Mouse (Mus musculus): Measurements from ENCODE around the gene Igf2r. TPM values are rescaled to one million over a fixed set of nuclear protein-coding genes. Genes with fewer than 3 reads are reported as not detected.
A peak's percentile ranks its signal among the peaks of the same experiment; 100 is the strongest.

Igf2r gene
- polyA plus RNA-seq, 1 experiment from 2014 or later = 52.3 TPM

- no peak for DNase-seq (ENCODE audit: low spot score)
- Histone ChIP-seq H3K4me1 (replicated peaks; ENCODE audit: control insufficient read depth, insufficient read depth, low read length) (peaks cover 30% of the 10 kb centered on the region), H3K27me3 (replicated peaks; ENCODE audit: control insufficient read depth, insufficient read depth, low read length) (no peaks in the 10 kb centered on the region), H3K4me3 (ENCODE audit: low read depth, low read length) (no peak overlapping the region), H3K9me3 (ENCODE audit: control insufficient read depth, low read length) (peaks cover 31% of the 10 kb centered on the region), H3K9ac (ENCODE audit: low read length) (no peak overlapping the region), H3K36me3 (ENCODE audit: control insufficient read depth, insufficient read depth, low read length) (peaks cover 71% of the 10 kb centered on the region), H3K4me2 (ENCODE audit: low read length) (no peak overlapping the region), H3K27ac (ENCODE audit: low read depth) (no peak overlapping the region)
- 72% methylated on average over 4 of the region's 4 CpGs for WGBS
- no peak for ATAC-seq (replicated peaks; ENCODE audit: low FRiP score, low TSS enrichment, low read depth)
Measured at GRCm38 (mm10) chr17:12745761-12746160, 23.7 kb downstream of the Igf2r start.

GRCm38 (mm10) chr17:12744071-12744470 lies 25.4 kb downstream of the Igf2r start:
- Histone ChIP-seq H3K36me3 (ENCODE audit: control insufficient read depth, insufficient read depth, low read length) (peaks cover 84% of the 10 kb centered on the region), H3K27me3 (replicated peaks; ENCODE audit: control insufficient read depth, insufficient read depth, low read length) (no peaks in the 10 kb centered on the region), H3K4me1 (replicated peaks; ENCODE audit: control insufficient read depth, insufficient read depth, low read length) (peaks cover 27% of the 10 kb centered on the region), H3K9me3 (ENCODE audit: control insufficient read depth, low read length) (peaks cover 38% of the 10 kb centered on the region), H3K4me2 (ENCODE audit: low read length) (peak overlapping the region; percentile 47; the same call in 1 of the 2 replicates), H3K27ac (ENCODE audit: low read depth) (no peak overlapping the region), H3K9ac (ENCODE audit: low read length) (no peak overlapping the region), H3K4me3 (ENCODE audit: low read depth, low read length) (0 out of 2 replicates have a peak overlapping the region, but pooled peaks have one; percentile 55)
- ATAC-seq (replicated peaks; ENCODE audit: low FRiP score, low TSS enrichment, low read depth) (no peak), DNase-seq (ENCODE audit: low spot score) (no peak)
- WGBS = 54% methylated on average over 1 of the region's 1 CpGs

- WGBS = 50% methylated on average over 38 of the region's 38 CpGs
- Histone ChIP-seq H3K27me3 (replicated peaks; ENCODE audit: control insufficient read depth, insufficient read depth, low read length) (no peaks in the 10 kb centered on the region), H3K4me1 (replicated peaks; ENCODE audit: control insufficient read depth, insufficient read depth, low read length) (peaks cover 25% of the 10 kb centered on the region), H3K9me3 (ENCODE audit: control insufficient read depth, low read length) (peaks cover 38% of the 10 kb centered on the region), H3K9ac (ENCODE audit: low read length) (peak overlapping the region; percentile 71), H3K4me3 (ENCODE audit: low read depth, low read length) (peak overlapping the region; percentile 55), H3K4me2 (ENCODE audit: low read length) (peak overlapping the region; percentile 47), H3K36me3 (ENCODE audit: control insufficient read depth, insufficient read depth, low read length) (peaks cover 74% of the 10 kb centered on the region), H3K27ac (ENCODE audit: low read depth) (peak overlapping the region; percentile 86)
- DNase-seq (ENCODE audit: low spot score) = peak; percentile 71
- ATAC-seq (replicated peaks; ENCODE audit: low FRiP score, low TSS enrichment, low read depth) = no peak
Measured at GRCm38 (mm10) chr17:12742151-12742908, 27.1 kb downstream of the Igf2r start.

GRCm38 (mm10) chr17:12741218-12741968 lies 28.1 kb downstream of the Igf2r start:
- H3K9ac ChIP-seq (ENCODE audit: low read length) = peak overlapping the region; percentile 71
- peak overlapping the region; percentile 55 for H3K4me3 ChIP-seq (ENCODE audit: low read depth, low read length)
- no peaks in the 10 kb centered on the region for H3K27me3 ChIP-seq (replicated peaks; ENCODE audit: control insufficient read depth, insufficient read depth, low read length)
- peaks cover 29% of the 10 kb centered on the region for H3K4me1 ChIP-seq (replicated peaks; ENCODE audit: control insufficient read depth, insufficient read depth, low read length)
- peak overlapping the region; percentile 86 for H3K27ac ChIP-seq (ENCODE audit: low read depth)
- DNase-seq (ENCODE audit: low spot score) (peak; percentile 87), ATAC-seq (replicated peaks; ENCODE audit: low FRiP score, low TSS enrichment, low read depth) (peak; percentile 81)
- H3K4me2 ChIP-seq (ENCODE audit: low read length) = peak overlapping the region; percentile 47
- peaks cover 38% of the 10 kb centered on the region for H3K9me3 ChIP-seq (ENCODE audit: control insufficient read depth, low read length)
- 49% methylated on average over 39 of the region's 45 CpGs for WGBS
- H3K36me3 ChIP-seq (ENCODE audit: control insufficient read depth, insufficient read depth, low read length) = peaks cover 69% of the 10 kb centered on the region

- ATAC-seq (replicated peaks; ENCODE audit: low FRiP score, low TSS enrichment, low read depth) = peak; percentile 22; the same call in 1 of the 2 replicates
- Histone ChIP-seq H3K4me3 (ENCODE audit: low read depth, low read length) (no peak overlapping the region), H3K4me1 (replicated peaks; ENCODE audit: control insufficient read depth, insufficient read depth, low read length) (peaks cover 35% of the 10 kb centered on the region), H3K27me3 (replicated peaks; ENCODE audit: control insufficient read depth, insufficient read depth, low read length) (no peaks in the 10 kb centered on the region), H3K4me2 (ENCODE audit: low read length) (no peak overlapping the region), H3K9ac (ENCODE audit: low read length) (no peak overlapping the region), H3K36me3 (ENCODE audit: control insufficient read depth, insufficient read depth, low read length) (peaks cover 69% of the 10 kb centered on the region), H3K27ac (ENCODE audit: low read depth) (peak overlapping the region; percentile 86), H3K9me3 (ENCODE audit: control insufficient read depth, low read length) (peaks cover 38% of the 10 kb centered on the region)
- no peak for DNase-seq (ENCODE audit: low spot score)
- WGBS = 23% methylated on average over 2 of the region's 2 CpGs
Measured at GRCm38 (mm10) chr17:12740317-12740716, 29.1 kb downstream of the Igf2r start.

- no peaks in the 10 kb centered on the region for H3K27me3 ChIP-seq (replicated peaks; ENCODE audit: control insufficient read depth, insufficient read depth, low read length)
- peaks cover 62% of the 10 kb centered on the region for H3K36me3 ChIP-seq (ENCODE audit: control insufficient read depth, insufficient read depth, low read length)
- 39% methylated on average over 4 of the region's 4 CpGs for WGBS
- peaks cover 35% of the 10 kb centered on the region for H3K9me3 ChIP-seq (ENCODE audit: control insufficient read depth, low read length)
- H3K27ac ChIP-seq (ENCODE audit: low read depth) = peak overlapping the region; percentile 86
- no peak for ATAC-seq (replicated peaks; ENCODE audit: low FRiP score, low TSS enrichment, low read depth)
- H3K4me3 ChIP-seq (ENCODE audit: low read depth, low read length) = no peak overlapping the region
- no peak for DNase-seq (ENCODE audit: low spot score)
- H3K9ac ChIP-seq (ENCODE audit: low read length) = no peak overlapping the region
- H3K4me2 ChIP-seq (ENCODE audit: low read length) = no peak overlapping the region
- peaks cover 38% of the 10 kb centered on the region for H3K4me1 ChIP-seq (replicated peaks; ENCODE audit: control insufficient read depth, insufficient read depth, low read length)
Measured at GRCm38 (mm10) chr17:12739516-12739915, 29.9 kb downstream of the Igf2r start.

- H3K9me3 ChIP-seq (ENCODE audit: control insufficient read depth, low read length) = peaks cover 29% of the 10 kb centered on the region
- H3K4me2 ChIP-seq (ENCODE audit: low read length) = no peak overlapping the region
- ATAC-seq (replicated peaks; ENCODE audit: low FRiP score, low TSS enrichment, low read depth) (no peak), DNase-seq (ENCODE audit: low spot score) (no peak)
- H3K4me1 ChIP-seq (replicated peaks; ENCODE audit: control insufficient read depth, insufficient read depth, low read length) = peaks cover 42% of the 10 kb centered on the region
- 39% methylated on average over 1 of the region's 1 CpGs for WGBS
- H3K4me3 ChIP-seq (ENCODE audit: low read depth, low read length) = no peak overlapping the region
- H3K27ac ChIP-seq (ENCODE audit: low read depth) = peak overlapping the region; percentile 16; the same call in 1 of the 2 replicates
- no peaks in the 10 kb centered on the region for H3K27me3 ChIP-seq (replicated peaks; ENCODE audit: control insufficient read depth, insufficient read depth, low read length)
- no peak overlapping the region for H3K9ac ChIP-seq (ENCODE audit: low read length)
- H3K36me3 ChIP-seq (ENCODE audit: control insufficient read depth, insufficient read depth, low read length) = peaks cover 46% of the 10 kb centered on the region
Measured at GRCm38 (mm10) chr17:12737934-12738333, 31.5 kb downstream of the Igf2r start.

- H3K4me3 ChIP-seq (ENCODE audit: low read depth, low read length) = no peak overlapping the region
Measured at GRCm38 (mm10) chr17:12734205-12734857, 35.1 kb downstream of the Igf2r start.

More at GRCm38 (mm10) chr17:12734205-12734857, 35.1 kb downstream of the Igf2r start:
- Histone ChIP-seq H3K9ac (ENCODE audit: low read length) (no peak overlapping the region), H3K4me2 (ENCODE audit: low read length) (peak overlapping the region; percentile 0; the same call in 1 of the 2 replicates), H3K27me3 (replicated peaks; ENCODE audit: control insufficient read depth, insufficient read depth, low read length) (no peaks in the 10 kb centered on the region), H3K27ac (ENCODE audit: low read depth) (peak overlapping the region; percentile 47; the same call in 1 of the 2 replicates), H3K4me1 (replicated peaks; ENCODE audit: control insufficient read depth, insufficient read depth, low read length) (peaks cover 30% of the 10 kb centered on the region), H3K36me3 (ENCODE audit: control insufficient read depth, insufficient read depth, low read length) (peaks cover 50% of the 10 kb centered on the region), H3K9me3 (ENCODE audit: control insufficient read depth, low read length) (no peaks in the 10 kb centered on the region)
- no peak; the same call in 1 of the 2 replicates for ATAC-seq (replicated peaks; ENCODE audit: low FRiP score, low TSS enrichment, low read depth)
- 32% methylated on average over 12 of the region's 12 CpGs for WGBS
- no peak for DNase-seq (ENCODE audit: low spot score)
